Mouse (Mus musculus): ENCODE results near the gene Copz2. TPM values are rescaled to one million over a fixed set of nuclear protein-coding genes. Genes with fewer than 3 reads are reported as not detected.

Copz2 gene
- polyA plus RNA-seq, 1 experiment: 39.7 TPM

DNA sequence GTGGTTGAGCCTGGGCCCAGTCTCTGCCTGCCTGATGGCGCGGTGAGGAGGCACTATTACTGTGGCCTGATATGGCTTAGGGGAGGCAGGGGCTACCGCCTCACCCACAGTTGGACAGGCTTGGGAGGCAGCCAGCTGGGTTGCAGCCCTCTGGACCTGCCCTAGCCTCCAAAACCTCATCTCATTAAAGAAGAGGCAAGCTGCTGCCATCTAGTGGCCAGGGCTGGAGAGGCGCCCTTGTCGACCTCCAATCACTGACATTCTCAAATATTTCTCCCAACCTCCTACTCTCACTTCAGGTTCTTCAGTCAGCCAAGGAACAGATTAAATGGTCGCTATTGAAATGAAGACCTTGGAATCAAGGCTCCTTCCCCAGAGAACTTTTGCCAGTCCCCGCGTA, 10.9 kb downstream of the Copz2 start:
- Histone ChIP-seq H3K4me1 (ENCODE audit: control insufficient read depth, insufficient read depth, low read length) (peaks cover 8% of the 10 kb centered on the region), H3K4me3 (replicated peaks; ENCODE audit: extremely low read depth, low read depth, low read length) (no peak overlapping the region)
- TF ChIP-seq CTCF (IDR thresholded peaks at IDR 0.05; ENCODE audit: insufficient read depth, low read length): peak; percentile 85
- TF ChIP-seq POLR2A (IDR thresholded peaks at IDR 0.05; ENCODE audit: borderline replicate concordance, extremely low read depth, low read depth, low read length): no peak
- DNase-seq: peak; percentile 71
- 12% methylated on average over 8 of the region's 8 CpGs for WGBS

DNA sequence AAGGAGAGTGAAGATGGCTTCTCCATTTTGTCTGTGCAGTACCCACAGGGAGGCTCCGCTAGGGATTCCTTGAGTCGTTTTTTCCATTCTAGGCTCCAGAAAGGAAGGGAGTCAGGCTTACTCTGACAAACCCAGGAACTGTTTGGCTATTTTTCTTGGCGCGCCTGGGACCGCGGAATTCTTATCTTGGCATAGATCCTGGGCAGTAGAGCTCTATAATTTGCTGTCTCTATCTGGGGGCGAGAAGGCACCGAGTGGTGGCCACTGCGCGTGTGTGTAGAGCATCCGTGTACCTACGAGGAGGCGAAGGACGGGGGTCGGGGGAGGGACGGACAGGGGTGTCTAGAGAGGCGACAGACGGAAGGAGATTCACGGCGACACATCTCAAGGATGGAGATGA, 11.8 kb downstream of the Copz2 start:
- H3K4me3 ChIP-seq (replicated peaks; ENCODE audit: extremely low read depth, low read depth, low read length): peak overlapping the region; percentile 67
- TF ChIP-seq CTCF (IDR thresholded peaks at IDR 0.05; ENCODE audit: insufficient read depth, low read length): no peak
- TF ChIP-seq POLR2A (IDR thresholded peaks at IDR 0.05; ENCODE audit: borderline replicate concordance, extremely low read depth, low read depth, low read length): no peak
- H3K4me1 ChIP-seq (ENCODE audit: control insufficient read depth, insufficient read depth, low read length): peaks cover 8% of the 10 kb centered on the region
- 1% methylated on average over 20 of the region's 20 CpGs for WGBS
- DNase-seq: no peak

DNA sequence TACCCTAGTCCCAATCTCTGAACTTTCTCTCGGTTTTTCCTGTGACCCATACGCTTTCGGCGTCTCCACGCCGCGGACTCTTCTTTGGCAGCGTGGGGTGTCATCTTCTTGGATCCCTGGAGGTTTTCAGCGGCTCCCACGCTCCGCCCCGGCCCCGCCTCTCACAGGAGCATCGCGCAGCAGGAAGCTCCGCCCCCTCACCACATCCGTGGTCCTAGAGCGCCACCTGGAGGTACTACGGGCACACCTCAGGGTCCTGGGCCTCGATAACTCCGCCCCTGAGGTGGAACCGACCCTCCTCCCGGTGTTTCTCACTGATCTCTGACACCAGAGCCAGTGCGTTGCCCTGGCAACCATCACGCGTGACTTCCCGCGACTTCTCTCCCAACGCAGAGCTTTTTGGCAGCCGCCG, 12.2 kb downstream of the Copz2 start:
- H3K4me3 ChIP-seq (replicated peaks; ENCODE audit: extremely low read depth, low read depth, low read length): peak overlapping the region; percentile 67
- H3K4me1 ChIP-seq (ENCODE audit: control insufficient read depth, insufficient read depth, low read length): peaks cover 8% of the 10 kb centered on the region
- TF ChIP-seq POLR2A (IDR thresholded peaks at IDR 0.05; ENCODE audit: borderline replicate concordance, extremely low read depth, low read depth, low read length): peak; percentile 67; the same call in 1 of the 2 replicates
- TF ChIP-seq CTCF (IDR thresholded peaks at IDR 0.05; ENCODE audit: insufficient read depth, low read length): peak; percentile 86
- DNase-seq: peak; percentile 97
- under 1% methylated on average over 31 of the region's 31 CpGs for WGBS

DNA sequence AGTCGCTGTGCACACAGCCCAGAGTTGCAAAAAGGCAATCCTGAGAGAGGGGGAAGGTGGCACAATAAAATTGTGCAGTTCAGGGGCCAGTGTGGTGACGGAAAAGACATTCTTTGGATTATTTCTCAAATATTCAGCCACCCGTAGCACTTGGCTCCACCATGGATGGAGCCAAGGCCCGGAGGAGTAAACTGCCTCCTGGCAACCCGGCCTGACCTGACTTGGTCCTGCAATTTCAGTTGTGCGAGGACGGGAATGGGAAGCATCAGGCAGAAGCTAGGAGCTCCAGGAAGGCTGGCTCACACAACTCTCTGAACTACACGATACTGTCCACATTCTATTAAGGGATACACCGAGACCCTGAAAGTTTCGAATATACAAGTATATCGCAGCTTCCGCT, 12.9 kb downstream of the Copz2 start:
- 76% methylated on average over 12 of the region's 12 CpGs for WGBS
- TF ChIP-seq POLR2A (IDR thresholded peaks at IDR 0.05; ENCODE audit: borderline replicate concordance, extremely low read depth, low read depth, low read length) (no peak), CTCF (IDR thresholded peaks at IDR 0.05; ENCODE audit: insufficient read depth, low read length) (no peak)
- H3K4me1 ChIP-seq (ENCODE audit: control insufficient read depth, insufficient read depth, low read length): peaks cover 8% of the 10 kb centered on the region
- DNase-seq: no peak
- no peak overlapping the region for H3K4me3 ChIP-seq (replicated peaks; ENCODE audit: extremely low read depth, low read depth, low read length)

DNA sequence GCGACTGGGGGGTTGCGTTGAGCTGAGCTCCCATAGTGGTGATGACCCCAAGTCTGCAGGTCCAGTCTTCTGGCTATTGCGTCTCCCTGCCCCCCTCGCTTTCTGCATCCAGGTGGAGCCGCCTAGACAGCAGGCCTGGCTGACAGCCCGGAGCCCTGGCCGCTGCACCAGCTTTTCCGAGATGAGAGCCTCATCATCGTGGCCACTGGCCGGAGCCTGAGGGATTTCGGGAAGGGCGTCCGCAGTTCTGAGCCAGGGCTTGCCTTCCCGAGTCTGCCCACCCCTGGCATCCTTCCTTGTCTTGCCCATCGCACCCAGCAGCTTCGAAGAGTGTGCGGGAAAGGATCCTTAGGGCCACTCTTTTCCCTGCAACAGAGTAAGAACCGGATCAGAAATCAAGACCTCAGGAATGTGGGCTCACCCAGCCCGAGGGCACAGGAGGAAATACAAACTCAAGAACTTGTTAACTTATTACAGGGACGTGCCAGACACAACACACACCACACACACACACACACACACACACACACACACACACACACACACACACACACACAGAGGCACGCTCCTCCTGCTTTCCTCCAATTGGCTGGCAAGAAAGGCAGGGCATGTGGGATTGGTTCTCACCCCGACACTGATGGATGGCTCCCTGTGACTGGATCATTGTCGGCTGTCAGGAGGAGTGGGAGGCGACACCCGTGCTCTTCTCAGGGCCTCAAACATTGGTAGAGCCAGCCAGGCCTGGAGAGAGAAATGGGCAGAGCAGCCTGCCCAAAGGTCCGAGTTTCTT, 13.7 kb downstream of the Copz2 start:
- H3K4me3 ChIP-seq (replicated peaks; ENCODE audit: extremely low read depth, low read depth, low read length): no peak overlapping the region
- WGBS: 21% methylated on average over 26 of the region's 26 CpGs
- TF ChIP-seq CTCF (IDR thresholded peaks at IDR 0.05; ENCODE audit: insufficient read depth, low read length) (no peak), POLR2A (IDR thresholded peaks at IDR 0.05; ENCODE audit: borderline replicate concordance, extremely low read depth, low read depth, low read length) (no peak)
- DNase-seq: peak; percentile 23
- H3K4me1 ChIP-seq (ENCODE audit: control insufficient read depth, insufficient read depth, low read length): peaks cover 8% of the 10 kb centered on the region

DNA sequence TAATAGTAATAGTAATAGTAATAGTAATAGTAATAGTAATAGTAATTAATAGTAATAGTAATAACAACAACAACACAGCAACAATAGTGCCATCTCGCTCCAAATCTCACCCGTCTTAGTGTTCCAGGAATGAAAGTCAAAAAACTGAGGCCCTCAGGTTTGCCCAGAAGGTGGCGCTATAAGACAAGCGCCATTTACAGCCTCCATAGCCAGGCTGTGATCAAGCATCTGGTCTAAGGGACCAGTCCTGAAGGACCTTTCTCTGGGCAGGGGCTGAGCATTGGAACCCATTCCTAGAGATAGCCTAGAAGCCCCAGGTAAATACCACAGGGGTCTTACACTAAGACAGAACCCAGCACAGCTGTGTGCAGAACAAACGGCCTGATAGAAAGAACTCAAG, 17.5 kb downstream of the Copz2 start:
- TF ChIP-seq CTCF (IDR thresholded peaks at IDR 0.05; ENCODE audit: insufficient read depth, low read length): peak; percentile 73
- no peak for TF ChIP-seq POLR2A (IDR thresholded peaks at IDR 0.05; ENCODE audit: borderline replicate concordance, extremely low read depth, low read depth, low read length)
- Histone ChIP-seq H3K4me1 (ENCODE audit: control insufficient read depth, insufficient read depth, low read length) (peaks cover 3% of the 10 kb centered on the region; the same call in 1 of the 2 replicates), H3K4me3 (replicated peaks; ENCODE audit: extremely low read depth, low read depth, low read length) (no peak overlapping the region)
- WGBS: 8% methylated on average over 5 of the region's 5 CpGs
- DNase-seq: peak; percentile 61

DNA sequence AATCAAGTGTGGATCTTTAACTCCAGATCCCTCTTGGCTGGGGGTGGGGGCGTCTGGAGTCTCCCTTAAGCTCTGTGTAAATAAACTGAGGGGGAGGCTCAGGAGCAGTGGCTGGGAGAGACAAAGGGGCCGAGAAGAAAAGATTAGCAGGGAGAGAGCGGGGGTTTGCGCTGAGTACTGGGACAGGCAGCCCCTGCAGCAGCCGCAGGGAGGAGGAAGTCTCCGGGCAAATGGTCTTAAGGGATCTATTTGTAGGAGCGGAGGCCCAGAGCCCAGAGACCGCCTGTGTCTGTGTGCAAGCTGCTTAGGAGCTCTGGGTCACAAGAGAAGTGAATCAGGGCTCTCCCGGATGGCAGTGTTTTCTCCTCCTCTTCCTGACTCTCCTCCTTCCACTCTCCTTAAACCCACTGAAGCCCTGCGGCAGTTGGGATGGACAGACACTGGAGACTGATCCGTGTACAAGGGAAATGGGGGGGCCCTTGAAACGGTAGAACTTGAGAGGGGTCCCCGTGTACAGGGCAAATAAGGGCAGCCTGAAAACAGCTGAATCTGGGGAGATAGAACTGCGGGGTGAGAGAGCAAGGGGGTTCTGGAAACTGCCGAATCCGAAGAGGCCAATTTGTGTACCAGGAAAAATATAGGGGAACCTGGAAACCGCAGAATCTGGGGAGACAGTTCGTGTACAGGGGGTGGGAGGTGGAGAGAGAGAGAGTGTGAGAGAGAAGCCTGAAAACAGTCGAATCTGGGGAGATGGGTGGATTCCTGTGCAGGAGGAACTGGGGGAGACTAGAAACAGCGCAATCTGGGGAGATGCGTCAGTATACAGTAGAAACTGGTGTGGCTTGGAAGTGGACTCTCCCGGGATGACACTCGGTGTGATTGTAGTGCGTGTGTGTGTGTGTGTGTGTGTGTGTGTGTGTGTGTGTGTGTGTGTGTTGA, 23.0 kb downstream of the Copz2 start:
- TF ChIP-seq CTCF (IDR thresholded peaks at IDR 0.05; ENCODE audit: insufficient read depth, low read length) (no peak), POLR2A (IDR thresholded peaks at IDR 0.05; ENCODE audit: borderline replicate concordance, extremely low read depth, low read depth, low read length) (no peak)
- DNase-seq: no peak
- peaks cover 2% of the 10 kb centered on the region; the same call in 1 of the 2 replicates for H3K4me1 ChIP-seq (ENCODE audit: control insufficient read depth, insufficient read depth, low read length)
- no peak overlapping the region for H3K4me3 ChIP-seq (replicated peaks; ENCODE audit: extremely low read depth, low read depth, low read length)
- WGBS: 30% methylated on average over 24 of the region's 24 CpGs

DNA sequence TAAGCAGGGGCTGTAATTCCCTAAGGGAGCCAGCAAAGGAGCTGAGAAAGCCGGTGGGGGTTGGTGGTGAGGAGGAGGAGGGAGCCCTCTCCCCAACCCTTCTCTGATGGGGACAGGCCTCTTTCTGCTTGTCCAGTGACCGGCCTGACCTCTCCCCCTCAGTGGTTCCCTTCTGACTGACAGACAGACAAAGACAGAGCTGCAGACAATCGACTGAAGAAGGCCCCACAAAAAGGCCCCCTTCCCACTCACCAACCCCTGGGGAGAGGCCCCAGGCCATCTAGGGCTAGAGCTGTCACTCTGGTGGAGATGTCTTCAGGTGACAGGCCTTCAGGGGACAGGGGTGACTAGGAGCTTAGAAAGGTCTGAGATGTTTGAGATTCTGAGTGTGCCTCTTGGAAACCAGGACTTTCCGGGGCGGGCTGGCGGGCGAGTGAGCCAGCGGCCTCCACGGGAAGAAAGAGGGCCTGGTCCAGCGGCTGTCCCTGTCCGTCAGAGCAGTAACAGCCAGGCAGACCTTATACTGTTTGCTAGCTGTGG, 24.0 kb downstream of the Copz2 start:
- peaks cover 2% of the 10 kb centered on the region; the same call in 1 of the 2 replicates for H3K4me1 ChIP-seq (ENCODE audit: control insufficient read depth, insufficient read depth, low read length)
- TF ChIP-seq CTCF (IDR thresholded peaks at IDR 0.05; ENCODE audit: insufficient read depth, low read length) (no peak), POLR2A (IDR thresholded peaks at IDR 0.05; ENCODE audit: borderline replicate concordance, extremely low read depth, low read depth, low read length) (no peak)
- DNase-seq: no peak
- no peak overlapping the region for H3K4me3 ChIP-seq (replicated peaks; ENCODE audit: extremely low read depth, low read depth, low read length)
- WGBS: 75% methylated on average over 11 of the region's 11 CpGs

DNA sequence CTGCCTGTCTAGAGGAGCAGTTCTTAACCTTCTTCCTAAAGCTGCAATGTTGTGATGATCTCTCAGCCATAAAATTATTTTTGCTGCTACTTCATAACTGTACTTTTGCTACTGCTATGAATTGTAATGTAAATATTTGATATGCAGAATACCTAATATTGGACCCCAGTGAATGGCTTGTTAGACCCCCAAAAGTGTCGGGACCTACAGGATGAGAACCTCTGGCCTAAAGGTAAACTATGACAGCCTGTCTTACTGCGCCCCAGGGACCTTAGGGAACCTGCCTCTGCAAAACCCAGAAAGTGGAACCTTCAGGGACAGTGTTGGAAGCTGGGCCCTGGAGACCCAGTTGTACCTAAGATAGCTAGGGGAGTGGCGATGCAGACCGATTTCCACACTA, 25.6 kb downstream of the Copz2 start:
- Histone ChIP-seq H3K4me3 (replicated peaks; ENCODE audit: extremely low read depth, low read depth, low read length) (no peak overlapping the region), H3K4me1 (ENCODE audit: control insufficient read depth, insufficient read depth, low read length) (peaks cover 2% of the 10 kb centered on the region; the same call in 1 of the 2 replicates)
- DNase-seq: no peak
- no peak for TF ChIP-seq CTCF (IDR thresholded peaks at IDR 0.05; ENCODE audit: insufficient read depth, low read length)
- no peak for TF ChIP-seq POLR2A (IDR thresholded peaks at IDR 0.05; ENCODE audit: borderline replicate concordance, extremely low read depth, low read depth, low read length)
- 39% methylated on average over 4 of the region's 4 CpGs for WGBS
